Mouse (Mus musculus) pancreas, adult 10 weeks (tissue): ENCODE measurements around the gene Utp11. TPM values are rescaled to one million over a fixed set of nuclear protein-coding genes. Genes with fewer than 3 reads are reported as not detected.

ENCODE experiments used
- polyA plus RNA-seq: library from polyadenylated mRNA; stranded (reverse); fragments of 350-450 nt; fragmentation: Illumina TruSeq; extraction: RNeasy Lipid Tissue Mini Kit (QIAGEN cat#74804); gene quantifications from one replicate; pipeline ENCODE4 v1.2.3, GENCODE M21; 2015; ENCODE audit warnings: low read depth, low replicate concordance; ENCODE audit not compliant: insufficient read depth

Utp11 gene
- 6.6 TPM for polyA plus RNA-seq

DNA sequence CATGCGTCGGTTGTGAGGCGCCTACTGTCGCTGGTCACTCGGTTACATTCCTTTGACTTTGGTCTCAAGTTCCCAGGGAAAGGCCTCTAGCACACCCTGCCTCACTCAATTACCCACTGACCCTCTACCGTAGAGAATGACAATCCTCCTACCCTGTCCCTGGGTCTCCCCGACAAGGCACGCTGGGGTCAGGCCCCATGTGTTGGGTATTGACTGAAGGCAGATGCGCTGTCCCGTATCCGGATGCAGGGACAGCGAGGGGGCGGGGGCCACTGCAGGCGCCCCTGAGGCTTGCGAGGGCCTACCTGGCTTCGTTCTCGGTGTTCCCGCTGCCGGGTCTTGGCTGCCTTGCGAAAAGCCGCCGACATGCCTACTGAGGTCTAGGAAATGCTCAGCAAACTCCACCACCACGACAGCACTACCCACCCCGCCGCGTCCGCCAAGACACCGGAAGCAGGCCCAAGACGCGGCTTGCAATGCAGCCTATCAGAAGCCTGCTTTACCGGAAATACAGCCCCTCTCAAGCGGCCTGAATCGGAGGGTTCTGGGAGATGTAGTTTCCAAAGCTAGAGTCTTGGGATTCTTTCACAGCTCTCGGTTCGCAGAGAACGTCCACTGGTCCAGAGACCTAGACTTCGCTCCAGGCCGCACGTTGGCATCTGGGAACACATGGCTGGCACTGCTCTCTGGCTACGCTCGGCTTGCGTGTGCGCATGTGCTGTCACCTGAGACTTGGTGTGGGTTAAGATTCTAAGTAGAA, at the start of gene Utp11:
Utp11 (minus strand) TSS at position 466 of the 760 bp plus-strand sequence.

DNA sequence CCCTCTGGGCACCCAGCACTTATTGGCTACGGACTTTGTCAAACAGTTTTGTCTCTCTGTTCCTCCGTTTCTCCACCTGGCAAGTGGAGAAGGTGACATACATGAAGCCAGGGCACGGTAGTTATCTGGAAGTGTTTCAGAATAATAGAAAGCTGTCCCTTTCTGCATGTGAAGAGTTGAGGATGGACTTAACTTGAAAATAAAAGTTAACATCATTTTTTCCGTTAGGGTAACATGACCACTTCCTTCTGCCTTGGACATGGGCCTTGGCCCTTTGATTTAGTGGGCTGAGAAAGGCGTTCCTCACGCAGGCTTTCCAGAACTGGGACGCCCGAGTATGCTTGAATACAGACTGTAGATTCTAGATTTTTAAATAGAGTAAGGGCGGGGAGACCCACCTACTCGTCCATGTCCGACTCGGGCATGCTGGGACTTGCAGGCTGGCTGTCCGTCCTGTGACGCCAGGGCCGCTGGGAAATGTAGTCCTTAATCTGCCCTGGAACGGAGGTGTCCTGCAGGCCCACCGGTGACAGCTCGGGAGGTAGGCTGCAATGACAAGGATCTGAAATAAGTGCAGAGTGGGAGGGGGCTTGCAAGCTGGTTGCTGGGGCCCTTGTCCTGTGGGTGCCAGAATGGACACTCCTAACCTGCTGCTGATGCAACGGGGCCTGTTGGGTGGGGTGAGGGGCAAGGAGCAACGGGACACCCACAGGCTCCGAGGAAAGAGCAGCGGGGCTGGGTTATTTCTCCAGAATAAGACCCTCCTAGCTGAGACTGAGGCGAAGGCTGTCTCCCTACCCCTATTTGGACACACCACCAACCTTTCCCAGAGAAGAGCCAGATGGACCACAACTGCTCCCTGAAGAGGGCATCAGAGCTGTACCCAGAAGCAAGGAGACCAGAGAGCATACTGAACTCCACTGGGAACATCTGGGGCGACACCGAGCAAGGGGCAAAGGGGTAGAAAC, 48.3 kb upstream of the Utp11 start, which contains the start of gene Inpp5b:
Inpp5b (plus strand) TSS at position 475 of the 968 bp plus-strand sequence.

DNA sequence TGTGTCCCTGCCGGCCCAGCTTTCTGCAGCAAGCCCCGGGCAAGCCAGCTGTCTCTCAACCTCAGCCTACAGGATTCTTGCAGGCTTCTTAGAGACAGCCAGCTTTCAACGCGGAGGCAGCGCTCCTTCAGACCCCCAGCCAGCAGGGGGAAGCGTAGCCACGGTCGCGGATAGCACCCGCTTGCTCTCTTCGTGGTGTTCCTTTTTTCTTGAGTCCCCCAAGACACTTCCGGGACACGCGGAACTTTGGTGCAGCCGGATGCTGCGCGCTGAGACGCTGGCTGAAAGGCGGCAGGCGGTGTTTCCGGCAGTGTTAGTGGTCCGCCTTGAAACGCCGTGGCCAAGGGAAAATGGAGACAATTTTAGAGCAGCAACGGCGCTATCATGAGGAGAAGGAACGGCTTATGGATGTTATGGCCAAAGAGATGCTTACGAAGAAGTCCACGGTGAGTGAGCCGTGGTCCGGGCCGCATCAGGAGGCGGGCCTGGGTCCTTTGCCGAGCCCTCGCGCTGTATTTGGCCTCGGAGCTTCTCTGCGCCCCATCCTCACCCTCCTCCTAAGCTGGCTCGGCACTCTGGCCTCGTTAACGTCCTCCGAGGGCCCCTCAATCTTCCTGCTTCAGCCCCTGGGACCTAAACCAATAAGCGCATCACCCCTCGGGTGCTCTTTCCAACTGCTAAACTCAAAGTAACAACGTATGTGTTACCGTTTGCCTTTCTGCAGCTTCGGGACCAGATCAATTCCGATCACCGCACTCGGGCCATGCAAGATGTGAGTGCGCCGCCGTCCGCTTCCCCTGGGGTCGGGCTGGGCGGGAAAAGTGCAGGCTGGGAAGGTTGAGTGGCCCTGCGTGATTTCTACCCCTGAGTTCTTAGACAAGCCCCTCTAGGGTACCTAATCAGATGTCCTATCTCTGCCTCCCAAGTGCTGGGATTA, 21.4 kb upstream of the Utp11 start, which contains the start of gene Sf3a3:
Sf3a3 (plus strand) TSS at position 232 of the 937 bp plus-strand sequence.

DNA sequence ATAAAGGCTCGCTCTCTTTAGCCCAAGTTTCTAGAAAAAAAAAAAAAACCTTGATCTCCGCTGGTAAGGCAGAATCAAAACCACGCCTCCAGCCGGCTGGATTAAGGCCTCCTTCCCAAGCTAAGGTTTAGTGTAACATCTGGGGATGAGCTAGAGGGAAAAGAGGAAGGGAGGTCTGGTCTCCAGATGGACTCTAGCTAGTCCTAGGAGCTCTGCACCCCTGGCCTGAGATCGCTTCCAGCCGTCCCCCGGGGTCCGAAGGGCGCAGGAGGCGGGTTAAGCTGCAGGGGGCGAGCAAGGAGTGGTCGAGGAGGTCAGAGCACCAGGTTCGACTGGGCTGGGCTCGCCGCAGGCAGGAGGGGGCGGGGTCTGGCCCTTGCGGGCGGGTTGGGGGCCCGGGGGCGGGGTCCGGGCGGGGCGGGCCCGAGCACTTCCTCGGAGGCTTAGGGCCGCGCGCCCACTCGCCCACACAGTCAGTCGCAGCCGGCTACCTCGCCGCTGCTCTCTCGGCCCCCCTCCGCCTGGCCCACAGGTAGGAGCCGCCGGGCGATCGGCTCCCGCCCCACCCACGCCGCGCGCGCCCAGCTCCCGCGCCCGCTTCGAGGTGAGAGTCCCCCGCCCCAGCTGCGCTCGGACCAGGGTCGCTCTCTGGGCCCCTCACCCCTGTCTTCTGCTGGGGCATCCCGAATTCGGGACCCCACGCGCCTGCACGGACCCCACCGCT, 7.0 kb upstream of the Utp11 start, which contains the start of gene Fhl3:
Fhl3 (plus strand) TSS at position 454 of the 724 bp plus-strand sequence.

DNA sequence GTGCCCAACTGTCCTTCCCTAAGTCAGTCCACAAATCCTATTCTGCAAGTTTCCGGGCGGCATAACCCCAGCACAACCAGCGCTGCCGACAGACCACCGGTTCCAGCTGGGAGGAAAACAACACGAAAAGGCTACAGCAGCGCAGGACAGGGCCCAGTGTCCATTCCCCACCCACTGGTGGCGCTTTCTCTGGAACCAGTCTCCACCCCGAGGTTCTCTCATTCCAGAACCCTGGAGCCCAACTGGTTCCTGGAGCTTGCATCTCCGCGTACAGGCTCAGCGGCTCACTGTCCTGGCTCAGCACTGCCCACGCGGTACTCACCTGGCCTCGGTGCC, 36.9 kb downstream of the Utp11 start, which contains the start of gene Pou3f1:
Pou3f1 (plus strand) TSS at position 290 of the 336 bp plus-strand sequence.

Other genes starting within 250 kb of the Utp11 start
- not detected for gene 3100002H09Rik, start 82.8 kb downstream of the Utp11 start, polyA plus RNA-seq
- not detected for gene Pou3f1, start 36.8 kb downstream of the Utp11 start, polyA plus RNA-seq
- 0.83 TPM for gene Fhl3, start 7.1 kb upstream of the Utp11 start, polyA plus RNA-seq
- 7.7 TPM for gene Sf3a3, start 21.2 kb upstream of the Utp11 start, polyA plus RNA-seq
- gene Inpp5b, start 48.2 kb upstream of the Utp11 start, polyA plus RNA-seq: 16.0 TPM
- gene Mtf1, start 108.5 kb upstream of the Utp11 start, polyA plus RNA-seq: 3.5 TPM
- gene Yrdc, start 157.1 kb upstream of the Utp11 start, polyA plus RNA-seq: 19.0 TPM
- 17.3 TPM for gene 1110065P20Rik, start 157.6 kb upstream of the Utp11 start, polyA plus RNA-seq
- 0.30 TPM for gene Maneal, start 168.6 kb upstream of the Utp11 start, polyA plus RNA-seq
- gene Epha10, start 187.3 kb upstream of the Utp11 start, polyA plus RNA-seq: not detected
- 4.1 TPM for gene 9930104L06Rik, start 243.4 kb upstream of the Utp11 start, polyA plus RNA-seq
- gene Cdca8, start 245.7 kb upstream of the Utp11 start, polyA plus RNA-seq: not detected